Mouse (Mus musculus) heart, embryonic 11.5 days (tissue): Measurements from ENCODE around the gene Zbtb17. TPM values are rescaled to one million over a fixed set of nuclear protein-coding genes. Genes with fewer than 3 reads are reported as not detected.

ENCODE experiments used
- ATAC-seq: fragments of 200-750 bp; cut with Nextera tagmentation; replicated peaks from 2 replicates; pipeline ENCODE4 v1.8.0; 2017; ENCODE audit warnings: moderate library complexity; ENCODE audit not compliant: insufficient number of reproducible peaks, low FRiP score, low TSS enrichment
- H3K27ac ChIP-seq: fragments of 300-500 bp; sonication (generic); 2 replicates; pipeline ENCODE4 v1.5.1; 2014; ENCODE audit warnings: mild to moderate bottlenecking, low read depth, low read length
- H3K27me3 ChIP-seq: fragments of 300-500 bp; sonication (generic); 2 replicates; pipeline ENCODE4 v1.6.1; 2014; ENCODE audit warnings: mild to moderate bottlenecking, low read length, mixed read lengths; ENCODE audit not compliant: control insufficient read depth, insufficient read depth
- H3K36me3 ChIP-seq: fragments of 300-500 bp; sonication (generic); 2 replicates; pipeline ENCODE4 v1.6.1; 2014; ENCODE audit warnings: mild to moderate bottlenecking, low read length, moderate library complexity, mixed read lengths; ENCODE audit not compliant: control insufficient read depth, insufficient read depth
- H3K4me1 ChIP-seq: fragments of 300-500 bp; sonication (generic); 2 replicates; pipeline ENCODE4 v1.6.1; 2014; ENCODE audit warnings: low read length; ENCODE audit not compliant: control insufficient read depth, insufficient read depth
- H3K4me2 ChIP-seq: fragments of 300-500 bp; sonication (generic); 2 replicates; pipeline ENCODE4 v1.6.1; 2014; ENCODE audit warnings: mild to moderate bottlenecking, moderate library complexity
- H3K4me3 ChIP-seq: fragments of 300-500 bp; sonication (generic); 2 replicates; pipeline ENCODE4 v1.5.1; 2014; ENCODE audit warnings: low read depth, low read length
- H3K9ac ChIP-seq: fragments of 300-500 bp; sonication (generic); 2 replicates; pipeline ENCODE4 v1.6.1; 2014; ENCODE audit warnings: mild to moderate bottlenecking, low read depth, low read length, moderate library complexity
- H3K9me3 ChIP-seq: fragments of 300-500 bp; sonication (generic); replicated peaks from 2 replicates; pipeline ENCODE4 v1.6.1; 2016; ENCODE audit warnings: low read length; ENCODE audit not compliant: control insufficient read depth
- WGBS: fragments of 180-500 bp; shearing (Covaris S2); extraction: QIAGEN DNeasy Blood & Tissue Kit; methylation state at CpG from one replicate; pipeline ENCODE4 v1.1.7; 2014; ENCODE audit not compliant: insufficient replicate concordance; 5-methylcytosine and 5-hydroxymethylcytosine counted together
- polyA plus RNA-seq: library from polyadenylated mRNA; unstranded; fragments of >200 nt; fragmentation: Nextera tagmentation; extraction: Ambion mirVana; gene quantifications from 2 replicates; pipeline ENCODE4 v1.2.1, GENCODE M21; 2014

The Zbtb17 gene
- polyA plus RNA-seq, 1 experiment from 2014 or later, result 19.1 TPM

- H3K27me3 ChIP-seq, result no peaks in the 10 kb centered on the region
- H3K9me3 ChIP-seq, result no peaks in the 10 kb centered on the region
- H3K9ac ChIP-seq, result no peak overlapping the region
- no peak overlapping the region for H3K4me3 ChIP-seq
- H3K4me2 ChIP-seq, result no peak overlapping the region
- peaks cover 64% of the 10 kb centered on the region for H3K36me3 ChIP-seq
- ATAC-seq, result no peak
- no peaks in the 10 kb centered on the region for H3K4me1 ChIP-seq
- 90% methylated on average over 8 of the region's 8 CpGs for WGBS
- no peak overlapping the region for H3K27ac ChIP-seq
Observed at GRCm38 (mm10) chr4:141479411-141479810, 35.0 kb downstream of the Zbtb17 start.

- Histone ChIP-seq H3K9me3 (no peaks in the 10 kb centered on the region), H3K36me3 (peaks cover 49% of the 10 kb centered on the region), H3K27ac (no peak overlapping the region), H3K9ac (no peak overlapping the region), H3K4me3 (no peak overlapping the region), H3K4me2 (no peak overlapping the region), H3K27me3 (no peaks in the 10 kb centered on the region), H3K4me1 (no peaks in the 10 kb centered on the region)
- no peak for ATAC-seq
- 65% methylated on average over 11 of the region's 11 CpGs for WGBS
Observed at GRCm38 (mm10) chr4:141484071-141484470, 39.6 kb downstream of the Zbtb17 start.

- no peak overlapping the region for H3K4me3 ChIP-seq
- H3K36me3 ChIP-seq, result peaks cover 51% of the 10 kb centered on the region
- no peak overlapping the region for H3K27ac ChIP-seq
- no peaks in the 10 kb centered on the region for H3K9me3 ChIP-seq
- no peak for ATAC-seq
- H3K9ac ChIP-seq, result no peak overlapping the region
- no peaks in the 10 kb centered on the region for H3K4me1 ChIP-seq
- 95% methylated on average over 11 of the region's 11 CpGs for WGBS
- no peak overlapping the region for H3K4me2 ChIP-seq
- H3K27me3 ChIP-seq, result no peaks in the 10 kb centered on the region
Observed at GRCm38 (mm10) chr4:141487581-141487980, 43.1 kb downstream of the Zbtb17 start.

GRCm38 (mm10) chr4:141488670-141489069 is 44.2 kb downstream of the Zbtb17 start:
- no peak overlapping the region for H3K4me2 ChIP-seq
- H3K4me1 ChIP-seq, result no peaks in the 10 kb centered on the region
- WGBS, result 89% methylated on average over 4 of the region's 4 CpGs
- H3K4me3 ChIP-seq, result no peak overlapping the region
- H3K9me3 ChIP-seq, result no peaks in the 10 kb centered on the region
- no peak overlapping the region for H3K27ac ChIP-seq
- H3K27me3 ChIP-seq, result no peaks in the 10 kb centered on the region
- H3K36me3 ChIP-seq, result peaks cover 43% of the 10 kb centered on the region
- ATAC-seq, result no peak
- H3K9ac ChIP-seq, result no peak overlapping the region

- no peaks in the 10 kb centered on the region for H3K36me3 ChIP-seq
- no peaks in the 10 kb centered on the region for H3K27me3 ChIP-seq
- peaks cover 9% of the 10 kb centered on the region; the same call in 1 of the 2 replicates for H3K4me1 ChIP-seq
- 64% methylated on average over 4 of the region's 4 CpGs for whole genome bisulfite sequencing
- no peak for ATAC-seq
- H3K4me2 ChIP-seq, result no peak overlapping the region
- H3K4me3 ChIP-seq, result no peak overlapping the region
- H3K9ac ChIP-seq, result no peak overlapping the region
- no peak overlapping the region for H3K27ac ChIP-seq
- H3K9me3 ChIP-seq, result no peaks in the 10 kb centered on the region
Observed at GRCm38 (mm10) chr4:141500637-141501036, 56.2 kb downstream of the Zbtb17 start.

GRCm38 (mm10) chr4:141501058-141501457 is 56.6 kb downstream of the Zbtb17 start:
- H3K4me3 ChIP-seq, result no peak overlapping the region
- no peak overlapping the region for H3K27ac ChIP-seq
- H3K4me2 ChIP-seq, result no peak overlapping the region
- H3K36me3 ChIP-seq, result no peaks in the 10 kb centered on the region
- ATAC-seq, result no peak
- no peaks in the 10 kb centered on the region for H3K9me3 ChIP-seq
- H3K4me1 ChIP-seq, result peaks cover 9% of the 10 kb centered on the region; the same call in 1 of the 2 replicates
- no peak overlapping the region for H3K9ac ChIP-seq
- H3K27me3 ChIP-seq, result no peaks in the 10 kb centered on the region
- 73% methylated on average over 5 of the region's 5 CpGs for WGBS

- Histone ChIP-seq H3K36me3 (no peaks in the 10 kb centered on the region), H3K27me3 (no peaks in the 10 kb centered on the region), H3K4me1 (peaks cover 20% of the 10 kb centered on the region; the same call in 1 of the 2 replicates), H3K27ac (no peak overlapping the region), H3K9me3 (no peaks in the 10 kb centered on the region), H3K4me3 (no peak overlapping the region), H3K4me2 (no peak overlapping the region), H3K9ac (no peak overlapping the region)
- no peak for ATAC-seq
- 70% methylated on average over 5 of the region's 5 CpGs for WGBS
Observed at GRCm38 (mm10) chr4:141502723-141503122, 58.3 kb downstream of the Zbtb17 start.

GRCm38 (mm10) chr4:141504471-141504870 is 60.0 kb downstream of the Zbtb17 start:
- H3K4me3 ChIP-seq, result no peak overlapping the region
- ATAC-seq, result no peak
- no peaks in the 10 kb centered on the region for H3K27me3 ChIP-seq
- H3K27ac ChIP-seq, result no peak overlapping the region
- H3K4me2 ChIP-seq, result no peak overlapping the region
- no peaks in the 10 kb centered on the region for H3K36me3 ChIP-seq
- H3K9me3 ChIP-seq, result no peaks in the 10 kb centered on the region
- peaks cover 22% of the 10 kb centered on the region for H3K4me1 ChIP-seq
- WGBS, result 91% methylated on average over 4 of the region's 4 CpGs
- H3K9ac ChIP-seq, result no peak overlapping the region

GRCm38 (mm10) chr4:141505810-141506209 is 61.4 kb downstream of the Zbtb17 start:
- no peaks in the 10 kb centered on the region for H3K27me3 ChIP-seq
- H3K4me3 ChIP-seq, result no peak overlapping the region
- H3K9ac ChIP-seq, result no peak overlapping the region
- H3K27ac ChIP-seq, result no peak overlapping the region
- 93% methylated on average over 10 of the region's 11 CpGs for WGBS
- no peaks in the 10 kb centered on the region for H3K9me3 ChIP-seq
- no peaks in the 10 kb centered on the region for H3K36me3 ChIP-seq
- no peak for ATAC-seq
- peaks cover 21% of the 10 kb centered on the region for H3K4me1 ChIP-seq
- H3K4me2 ChIP-seq, result no peak overlapping the region
